Mouse (Mus musculus): Measurements from ENCODE around the gene Mbnl1. TPM values are rescaled to one million over a fixed set of nuclear protein-coding genes. Genes with fewer than 3 reads are reported as not detected.

Gene Mbnl1
- polyA plus RNA-seq, 1 experiment from 2014 or later, result 47.0 TPM

DNA sequence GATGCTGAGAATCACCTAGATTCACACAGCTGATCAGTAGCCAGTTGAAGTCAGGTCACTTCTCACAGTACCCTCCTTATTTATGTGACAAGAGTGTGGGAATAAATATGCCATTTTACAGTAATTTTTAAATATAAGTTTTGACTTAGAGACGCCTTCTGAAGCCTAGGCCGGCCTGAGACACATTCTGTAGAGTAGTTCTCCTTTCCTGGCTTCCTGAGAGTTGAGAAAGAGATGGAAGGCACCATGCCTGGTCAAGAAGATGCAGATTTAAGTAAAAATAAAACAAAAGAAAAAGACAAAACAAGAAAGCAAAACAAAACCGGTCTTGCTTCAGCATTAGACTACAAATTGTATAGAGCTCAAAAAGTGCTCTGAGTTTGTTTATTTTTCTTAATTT is 38.6 kb downstream of the Mbnl1 start:
- WGBS, result 95% methylated on average over 3 of the region's 3 CpGs

DNA sequence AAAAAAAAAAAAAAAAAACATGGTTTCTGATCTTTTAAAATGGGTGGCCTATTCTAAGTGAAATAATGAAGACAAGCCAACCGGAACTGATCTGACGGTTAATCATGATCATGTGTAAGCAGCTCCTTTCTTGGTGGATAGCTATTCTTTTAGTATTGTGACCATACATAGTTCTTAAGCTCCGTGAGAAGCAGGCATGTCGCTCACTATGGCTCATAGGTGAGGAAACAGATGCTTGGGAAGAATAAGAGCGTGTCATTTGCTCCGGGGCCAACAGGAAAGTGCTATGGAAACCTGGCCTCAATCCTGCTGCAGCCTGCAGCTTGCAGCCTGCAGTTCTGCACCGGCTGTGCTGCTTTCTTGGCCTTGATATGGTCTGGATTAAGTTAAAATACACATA is 40.7 kb downstream of the Mbnl1 start:
- Histone ChIP-seq H3K4me1 (replicated peaks; ENCODE audit: control insufficient read depth, insufficient read depth, low read length) (peaks cover 5% of the 10 kb centered on the region), H3K4me2 (ENCODE audit: low read length) (no peak overlapping the region), H3K9me3 (ENCODE audit: control insufficient read depth, low read length) (no peaks in the 10 kb centered on the region), H3K9ac (replicated peaks; ENCODE audit: low read depth, low read length) (no peak overlapping the region), H3K36me3 (ENCODE audit: control insufficient read depth, insufficient read depth) (no peaks in the 10 kb centered on the region), H3K27me3 (replicated peaks; ENCODE audit: control insufficient read depth, insufficient read depth, low read length) (no peaks in the 10 kb centered on the region), H3K4me3 (replicated peaks; ENCODE audit: low read length) (no peak overlapping the region), H3K27ac (ENCODE audit: low read length) (no peak overlapping the region)
- ATAC-seq, result peak; percentile 59
- WGBS, result 8% methylated on average over 7 of the region's 7 CpGs

More for the DNA sequence above, 38.6 kb downstream of the Mbnl1 start:
- Histone ChIP-seq H3K4me1 (replicated peaks; ENCODE audit: control insufficient read depth, insufficient read depth, low read length) (peaks cover 5% of the 10 kb centered on the region), H3K4me2 (ENCODE audit: low read length) (no peak overlapping the region), H3K9ac (replicated peaks; ENCODE audit: low read depth, low read length) (no peak overlapping the region), H3K9me3 (ENCODE audit: control insufficient read depth, low read length) (no peaks in the 10 kb centered on the region), H3K27ac (ENCODE audit: low read length) (no peak overlapping the region), H3K4me3 (replicated peaks; ENCODE audit: low read length) (no peak overlapping the region), H3K27me3 (replicated peaks; ENCODE audit: control insufficient read depth, insufficient read depth, low read length) (no peaks in the 10 kb centered on the region), H3K36me3 (ENCODE audit: control insufficient read depth, insufficient read depth) (no peaks in the 10 kb centered on the region)
- no peak for ATAC-seq

- H3K27me3 ChIP-seq (replicated peaks; ENCODE audit: control insufficient read depth, insufficient read depth, low read length), result no peaks in the 10 kb centered on the region
- 54% methylated on average over 2 of the region's 2 CpGs for WGBS
- H3K9ac ChIP-seq (replicated peaks; ENCODE audit: low read depth, low read length), result no peak overlapping the region
- H3K27ac ChIP-seq (ENCODE audit: low read length), result no peak overlapping the region
- peaks cover 5% of the 10 kb centered on the region for H3K4me1 ChIP-seq (replicated peaks; ENCODE audit: control insufficient read depth, insufficient read depth, low read length)
- no peak overlapping the region for H3K4me3 ChIP-seq (replicated peaks; ENCODE audit: low read length)
- H3K4me2 ChIP-seq (ENCODE audit: low read length), result no peak overlapping the region
- no peaks in the 10 kb centered on the region for H3K36me3 ChIP-seq (ENCODE audit: control insufficient read depth, insufficient read depth)
- no peaks in the 10 kb centered on the region for H3K9me3 ChIP-seq (ENCODE audit: control insufficient read depth, low read length)
- peak; percentile 7; the same call in 1 of the 2 replicates for ATAC-seq
Observed at GRCm38 (mm10) chr3:60513746-60514145, 41.1 kb downstream of the Mbnl1 start.

DNA sequence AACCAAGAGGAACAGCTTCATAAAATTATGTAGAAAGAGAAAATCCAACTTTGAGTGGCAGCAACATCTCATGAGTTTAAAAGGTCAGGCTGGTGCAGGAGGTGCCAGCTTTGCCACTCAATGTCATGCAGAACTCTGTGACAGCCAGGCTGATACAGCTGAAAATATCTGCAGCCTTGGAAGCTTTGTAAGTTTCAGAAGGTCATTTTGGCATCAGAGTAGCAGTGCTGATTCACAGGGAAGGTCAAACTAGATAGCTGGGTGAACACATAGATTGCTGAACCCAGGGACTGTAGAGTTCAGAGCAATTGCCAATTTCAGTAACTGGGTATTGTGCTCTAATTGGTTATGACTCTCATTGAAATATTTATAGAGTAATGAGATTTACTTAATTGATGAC is 42.8 kb downstream of the Mbnl1 start:
- Histone ChIP-seq H3K36me3 (ENCODE audit: control insufficient read depth, insufficient read depth) (no peaks in the 10 kb centered on the region), H3K27me3 (replicated peaks; ENCODE audit: control insufficient read depth, insufficient read depth, low read length) (no peaks in the 10 kb centered on the region), H3K4me1 (replicated peaks; ENCODE audit: control insufficient read depth, insufficient read depth, low read length) (peaks cover 5% of the 10 kb centered on the region), H3K27ac (ENCODE audit: low read length) (no peak overlapping the region), H3K9me3 (ENCODE audit: control insufficient read depth, low read length) (no peaks in the 10 kb centered on the region), H3K4me3 (replicated peaks; ENCODE audit: low read length) (no peak overlapping the region), H3K9ac (replicated peaks; ENCODE audit: low read depth, low read length) (no peak overlapping the region), H3K4me2 (ENCODE audit: low read length) (no peak overlapping the region)
- ATAC-seq, result no peak

DNA sequence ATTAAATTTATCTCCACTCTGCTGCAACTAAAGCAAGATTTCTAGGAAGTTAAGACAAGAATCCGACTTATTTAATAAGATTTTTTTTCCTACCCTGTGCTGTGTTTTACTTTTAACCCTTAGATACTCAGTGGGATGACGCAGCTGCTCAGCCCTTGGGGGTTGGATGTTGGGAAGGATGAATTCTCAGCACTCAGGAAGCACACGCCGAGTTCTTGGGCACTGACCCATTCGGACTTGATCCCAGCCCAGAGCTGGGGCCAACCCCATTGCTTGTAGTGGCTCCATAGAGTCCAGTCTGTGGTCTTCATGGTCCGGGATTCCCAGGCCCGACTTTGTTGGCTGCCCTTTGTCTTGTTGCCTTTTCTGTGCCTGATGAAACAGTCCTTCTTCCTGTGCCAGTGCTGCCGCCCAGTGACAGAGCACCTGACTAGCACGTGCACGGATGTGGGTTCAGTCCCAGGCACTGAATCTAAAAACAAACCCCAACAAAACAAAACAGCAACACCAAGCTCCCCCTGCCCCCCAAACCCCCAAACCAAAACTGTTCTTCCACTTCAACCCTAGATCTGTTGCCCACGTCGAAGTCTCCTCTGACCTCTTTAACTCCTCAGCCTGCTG is 43.5 kb downstream of the Mbnl1 start:
- no peak overlapping the region for H3K4me2 ChIP-seq (ENCODE audit: low read length)
- H3K4me1 ChIP-seq (replicated peaks; ENCODE audit: control insufficient read depth, insufficient read depth, low read length), result peaks cover 5% of the 10 kb centered on the region
- no peaks in the 10 kb centered on the region for H3K9me3 ChIP-seq (ENCODE audit: control insufficient read depth, low read length)
- H3K9ac ChIP-seq (replicated peaks; ENCODE audit: low read depth, low read length), result no peak overlapping the region
- H3K27me3 ChIP-seq (replicated peaks; ENCODE audit: control insufficient read depth, insufficient read depth, low read length), result no peaks in the 10 kb centered on the region
- ATAC-seq, result no peak
- no peak overlapping the region for H3K4me3 ChIP-seq (replicated peaks; ENCODE audit: low read length)
- WGBS, result 34% methylated on average over 12 of the region's 12 CpGs
- H3K36me3 ChIP-seq (ENCODE audit: control insufficient read depth, insufficient read depth), result no peaks in the 10 kb centered on the region
- no peak overlapping the region for H3K27ac ChIP-seq (ENCODE audit: low read length)

GRCm38 (mm10) chr3:60517234-60517787 is 44.7 kb downstream of the Mbnl1 start:
- no peaks in the 10 kb centered on the region for H3K36me3 ChIP-seq (ENCODE audit: control insufficient read depth, insufficient read depth)
- WGBS, result 70% methylated on average over 3 of the region's 3 CpGs
- H3K4me2 ChIP-seq (ENCODE audit: low read length), result no peak overlapping the region

DNA sequence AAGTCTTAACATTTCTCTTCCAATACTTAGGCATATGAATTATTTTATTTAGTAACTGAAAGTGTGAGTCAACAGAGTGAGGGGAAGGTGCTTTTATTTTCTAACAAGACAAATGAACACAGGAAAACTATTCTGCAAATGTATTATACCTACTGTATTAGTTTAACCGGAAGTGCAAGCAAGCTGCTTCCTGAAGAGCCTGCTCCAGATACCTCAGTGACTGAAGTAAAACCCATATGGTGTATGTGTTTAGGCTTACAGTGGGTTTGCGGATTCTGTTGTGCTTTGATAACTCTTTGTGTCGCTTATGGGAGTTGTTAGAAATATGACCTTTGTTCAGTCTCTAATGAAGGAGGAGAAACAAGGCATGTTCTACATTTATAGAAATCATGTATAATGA is 46.7 kb downstream of the Mbnl1 start:
- no peaks in the 10 kb centered on the region for H3K9me3 ChIP-seq (ENCODE audit: control insufficient read depth, low read length)
- no peak for ATAC-seq

More at GRCm38 (mm10) chr3:60517234-60517787, 44.7 kb downstream of the Mbnl1 start:
- Histone ChIP-seq H3K27me3 (replicated peaks; ENCODE audit: control insufficient read depth, insufficient read depth, low read length) (no peaks in the 10 kb centered on the region), H3K4me3 (replicated peaks; ENCODE audit: low read length) (no peak overlapping the region), H3K9ac (replicated peaks; ENCODE audit: low read depth, low read length) (no peak overlapping the region), H3K4me1 (replicated peaks; ENCODE audit: control insufficient read depth, insufficient read depth, low read length) (peaks cover 5% of the 10 kb centered on the region), H3K27ac (ENCODE audit: low read length) (no peak overlapping the region), H3K9me3 (ENCODE audit: control insufficient read depth, low read length) (no peaks in the 10 kb centered on the region)
- ATAC-seq, result no peak

GRCm38 (mm10) chr3:60524127-60524526 is 51.5 kb downstream of the Mbnl1 start:
- 90% methylated on average over 1 of the region's 1 CpGs for WGBS
- H3K4me1 ChIP-seq (replicated peaks; ENCODE audit: control insufficient read depth, insufficient read depth, low read length), result peaks cover 10% of the 10 kb centered on the region

More for the DNA sequence above, 46.7 kb downstream of the Mbnl1 start:
- H3K4me2 ChIP-seq (ENCODE audit: low read length), result no peak overlapping the region
- no peak overlapping the region for H3K4me3 ChIP-seq (replicated peaks; ENCODE audit: low read length)
- WGBS, result 77% methylated on average over 3 of the region's 3 CpGs
- H3K36me3 ChIP-seq (ENCODE audit: control insufficient read depth, insufficient read depth), result no peaks in the 10 kb centered on the region
- H3K27ac ChIP-seq (ENCODE audit: low read length), result no peak overlapping the region
- H3K9ac ChIP-seq (replicated peaks; ENCODE audit: low read depth, low read length), result no peak overlapping the region
- H3K27me3 ChIP-seq (replicated peaks; ENCODE audit: control insufficient read depth, insufficient read depth, low read length), result no peaks in the 10 kb centered on the region
- H3K4me1 ChIP-seq (replicated peaks; ENCODE audit: control insufficient read depth, insufficient read depth, low read length), result no peaks in the 10 kb centered on the region

DNA sequence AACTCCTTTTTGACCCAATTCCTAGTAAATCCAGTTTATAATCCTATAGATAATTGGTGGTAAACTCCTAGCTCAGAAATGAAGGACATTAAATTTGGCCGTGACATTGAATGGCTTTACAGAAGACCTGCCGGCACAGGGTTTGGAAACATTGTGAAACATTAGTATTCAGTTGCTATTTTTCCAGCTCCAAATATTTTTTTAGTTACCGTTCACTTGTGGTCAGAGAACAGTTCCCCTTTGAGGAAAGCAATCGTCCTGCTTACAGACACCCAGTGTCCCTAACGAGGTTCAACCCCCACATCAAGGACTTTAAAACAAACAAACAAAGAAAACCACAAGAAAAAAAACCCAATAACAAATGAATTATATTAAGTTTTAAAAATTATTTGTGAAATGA is 58.7 kb downstream of the Mbnl1 start:
- Histone ChIP-seq H3K27me3 (replicated peaks; ENCODE audit: control insufficient read depth, insufficient read depth, low read length) (no peaks in the 10 kb centered on the region), H3K4me1 (replicated peaks; ENCODE audit: control insufficient read depth, insufficient read depth, low read length) (peaks cover 17% of the 10 kb centered on the region), H3K9me3 (ENCODE audit: control insufficient read depth, low read length) (no peaks in the 10 kb centered on the region), H3K36me3 (ENCODE audit: control insufficient read depth, insufficient read depth) (no peaks in the 10 kb centered on the region), H3K4me3 (replicated peaks; ENCODE audit: low read length) (no peak overlapping the region), H3K27ac (ENCODE audit: low read length) (no peak overlapping the region), H3K4me2 (ENCODE audit: low read length) (peak overlapping the region; percentile 25), H3K9ac (replicated peaks; ENCODE audit: low read depth, low read length) (no peak overlapping the region)
- 39% methylated on average over 5 of the region's 5 CpGs for WGBS
- no peak for ATAC-seq

More at GRCm38 (mm10) chr3:60524127-60524526, 51.5 kb downstream of the Mbnl1 start:
- ATAC-seq, result no peak
- Histone ChIP-seq H3K27ac (ENCODE audit: low read length) (no peak overlapping the region), H3K9ac (replicated peaks; ENCODE audit: low read depth, low read length) (no peak overlapping the region), H3K4me2 (ENCODE audit: low read length) (no peak overlapping the region), H3K36me3 (ENCODE audit: control insufficient read depth, insufficient read depth) (no peaks in the 10 kb centered on the region), H3K4me3 (replicated peaks; ENCODE audit: low read length) (no peak overlapping the region), H3K27me3 (replicated peaks; ENCODE audit: control insufficient read depth, insufficient read depth, low read length) (no peaks in the 10 kb centered on the region), H3K9me3 (ENCODE audit: control insufficient read depth, low read length) (no peaks in the 10 kb centered on the region)
